Mouse (Mus musculus) forebrain, embryonic 11.5 days (tissue): ENCODE results near the gene Hcn1. TPM values are rescaled to one million over a fixed set of nuclear protein-coding genes. Genes with fewer than 3 reads are reported as not detected.

Experiments
- ATAC-seq: fragments of 200-750 bp; cut with Nextera tagmentation; replicated peaks from 2 replicates; pipeline ENCODE4 v1.8.0; 2017; ENCODE audit warnings: moderate TSS enrichment; ENCODE audit not compliant: low FRiP score
- DNase-seq: peaks from one replicate; pipeline ENCODE4 v3.0.0-alpha.2; 2017; ENCODE audit warnings: low spot score
- H3K27ac ChIP-seq: fragments of 300-500 bp; sonication (generic); 2 replicates; pipeline ENCODE4 v1.5.1; 2014; ENCODE audit warnings: low read depth, low read length
- H3K27me3 ChIP-seq: fragments of 300-500 bp; sonication (generic); 2 replicates; pipeline ENCODE4 v1.6.1; 2014; ENCODE audit warnings: mild to moderate bottlenecking, low read length, mixed read lengths; ENCODE audit not compliant: control insufficient read depth, insufficient read depth
- H3K36me3 ChIP-seq: fragments of 300-500 bp; sonication (generic); 2 replicates; pipeline ENCODE4 v1.6.1; 2014; ENCODE audit warnings: mild to moderate bottlenecking, low read length, moderate library complexity, mixed read lengths; ENCODE audit not compliant: control insufficient read depth, insufficient read depth
- H3K4me1 ChIP-seq: fragments of 300-500 bp; sonication (generic); replicated peaks from 2 replicates; pipeline ENCODE4 v1.6.1; 2014; ENCODE audit warnings: low read length, mixed read lengths; ENCODE audit not compliant: control insufficient read depth, insufficient read depth
- H3K4me2 ChIP-seq: fragments of 300-500 bp; sonication (generic); 2 replicates; pipeline ENCODE4 v1.6.1; 2014; ENCODE audit warnings: low read depth, mild to moderate bottlenecking, low read length, moderate library complexity, mixed read lengths; ENCODE audit not compliant: severe bottlenecking
- H3K4me3 ChIP-seq: fragments of 300-500 bp; sonication (generic); 2 replicates; pipeline ENCODE4 v1.5.1; 2014; ENCODE audit warnings: low read depth, low read length
- H3K9ac ChIP-seq: fragments of 300-500 bp; sonication (generic); 2 replicates; pipeline ENCODE4 v1.6.1; 2014; ENCODE audit warnings: low read length
- H3K9me3 ChIP-seq: fragments of 300-500 bp; sonication (generic); 2 replicates; pipeline ENCODE4 v1.6.1; 2016; ENCODE audit warnings: low read length, mixed read lengths; ENCODE audit not compliant: control insufficient read depth
- WGBS: fragments of 180-500 bp; shearing (Covaris S2); extraction: QIAGEN DNeasy Blood & Tissue Kit; methylation state at CpG from one replicate; pipeline ENCODE4 v1.1.7; 2014; 5-methylcytosine and 5-hydroxymethylcytosine counted together
- polyA plus RNA-seq: library from polyadenylated mRNA; unstranded; fragments of >200 nt; fragmentation: Nextera tagmentation; extraction: Ambion mirVana; gene quantifications from 2 replicates; pipeline ENCODE4 v1.2.1, GENCODE M21; 2014

Hcn1 gene
- polyA plus RNA-seq: 0.03 and 0.07 TPM in 2 replicates

DNA sequence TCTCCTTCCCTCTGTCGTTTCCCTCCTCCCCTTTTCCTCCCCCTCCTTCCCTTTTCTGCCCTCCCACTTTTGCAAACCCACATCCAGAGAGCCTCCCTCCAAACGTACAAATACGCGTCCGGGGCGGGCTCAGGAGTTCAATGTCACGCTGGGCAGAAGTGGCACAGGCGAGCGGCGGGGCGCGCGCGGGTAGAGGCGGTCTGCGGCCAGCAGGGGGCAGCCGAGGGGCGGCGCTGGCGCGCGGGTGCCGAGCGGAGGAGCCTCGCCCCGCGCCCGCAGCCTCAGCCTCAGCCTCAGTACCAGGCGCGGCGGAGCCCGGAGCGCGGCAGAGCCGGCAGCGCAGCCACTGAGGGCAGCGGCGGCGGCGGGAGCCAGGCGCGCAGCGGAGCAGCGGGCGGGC lies at the start of gene Hcn1:
Gene Hcn1, plus strand, starts transcription at position 140 of the 400 bp plus-strand sequence.
- Histone ChIP-seq H3K4me2 (peak within 1 kb of the TSS; percentile 85), H3K4me1 (0 out of 2 replicates have a peak, but pooled peaks cover 3% of the 10 kb centered on the region), H3K9me3 (no peaks in the 10 kb centered on the region), H3K36me3 (no peaks in the 10 kb centered on the region), H3K9ac (peak within 1 kb of the TSS; percentile 35), H3K27me3 (peaks cover 13% of the 10 kb centered on the region), H3K27ac (no peak within 1 kb of the TSS), H3K4me3 (peak within 1 kb of the TSS; percentile 56)
- peak; percentile 92 for DNase-seq
- WGBS: under 1% methylated on average over 38 of the region's 45 CpGs
- ATAC-seq: peak; percentile 99

GRCm38 (mm10) chr13:117567251-117567650 lies 34.9 kb upstream of the Hcn1 start:
- no peaks in the 10 kb centered on the region for H3K27me3 ChIP-seq
- ATAC-seq (no peak), DNase-seq (no peak)
- no peaks in the 10 kb centered on the region for H3K4me1 ChIP-seq
- no peaks in the 10 kb centered on the region for H3K36me3 ChIP-seq
- no peaks in the 10 kb centered on the region for H3K9me3 ChIP-seq
- H3K4me2 ChIP-seq: no peak overlapping the region
- WGBS: 92% methylated on average over 8 of the region's 8 CpGs
- no peak overlapping the region for H3K27ac ChIP-seq
- H3K9ac ChIP-seq: no peak overlapping the region
- H3K4me3 ChIP-seq: no peak overlapping the region

- no peak for DNase-seq
- H3K27me3 ChIP-seq: no peaks in the 10 kb centered on the region
- H3K9me3 ChIP-seq: no peaks in the 10 kb centered on the region
- peak; percentile 42 for ATAC-seq
- H3K4me3 ChIP-seq: no peak overlapping the region
- H3K4me1 ChIP-seq: no peaks in the 10 kb centered on the region
- no peak overlapping the region for H3K27ac ChIP-seq
- H3K9ac ChIP-seq: no peak overlapping the region
- WGBS: 30% methylated on average over 3 of the region's 3 CpGs
- H3K4me2 ChIP-seq: no peak overlapping the region
- no peaks in the 10 kb centered on the region for H3K36me3 ChIP-seq
These were observed 30.4 kb upstream of the Hcn1 start for GRCm38 (mm10) chr13:117571747-117572146.

GRCm38 (mm10) chr13:117594494-117595182 lies 7.5 kb upstream of the Hcn1 start:
- no peak for DNase-seq
- H3K27ac ChIP-seq: no peak overlapping the region
- no peaks in the 10 kb centered on the region for H3K36me3 ChIP-seq
- H3K9me3 ChIP-seq: no peaks in the 10 kb centered on the region
- H3K4me2 ChIP-seq: no peak overlapping the region
- H3K4me3 ChIP-seq: no peak overlapping the region
- no peaks in the 10 kb centered on the region for H3K4me1 ChIP-seq
- 59% methylated on average over 10 of the region's 10 CpGs for WGBS
- no peak overlapping the region for H3K9ac ChIP-seq
- no peaks in the 10 kb centered on the region for H3K27me3 ChIP-seq
- no peak for ATAC-seq

DNA sequence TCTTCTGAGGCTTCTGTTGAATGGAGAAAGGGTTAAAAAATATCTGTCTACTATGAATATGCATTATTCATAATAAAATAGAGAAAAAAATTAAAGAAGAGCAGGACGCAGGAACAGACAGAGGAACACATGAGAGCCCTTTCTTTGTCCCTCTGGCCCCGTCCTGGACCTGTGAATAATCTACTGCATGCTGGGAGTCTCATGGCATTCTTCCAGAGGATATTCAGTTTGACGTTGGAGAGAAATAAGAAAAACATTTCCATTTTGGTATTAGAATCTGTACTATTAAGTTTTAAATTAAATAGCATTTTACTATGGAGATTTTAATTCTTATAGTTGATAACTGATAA lies 7.0 kb upstream of the Hcn1 start:
- 30% methylated on average over 3 of the region's 3 CpGs for WGBS
- H3K36me3 ChIP-seq: no peaks in the 10 kb centered on the region
- no peaks in the 10 kb centered on the region for H3K4me1 ChIP-seq
- no peaks in the 10 kb centered on the region for H3K9me3 ChIP-seq
- no peak overlapping the region for H3K9ac ChIP-seq
- no peak overlapping the region for H3K4me2 ChIP-seq
- DNase-seq (no peak), ATAC-seq (no peak)
- no peak overlapping the region for H3K27ac ChIP-seq
- H3K4me3 ChIP-seq: no peak overlapping the region
- no peaks in the 10 kb centered on the region for H3K27me3 ChIP-seq

- H3K9me3 ChIP-seq: no peaks in the 10 kb centered on the region
- no peak overlapping the region for H3K9ac ChIP-seq
- no peak overlapping the region for H3K27ac ChIP-seq
- peaks cover 13% of the 10 kb centered on the region for H3K27me3 ChIP-seq
- H3K36me3 ChIP-seq: no peaks in the 10 kb centered on the region
- no peak overlapping the region for H3K4me3 ChIP-seq
- H3K4me2 ChIP-seq: no peak overlapping the region
- WGBS: 58% methylated on average over 9 of the region's 9 CpGs
- DNase-seq: no peak
- no peak for ATAC-seq
- 0 out of 2 replicates have a peak, but pooled peaks cover 3% of the 10 kb centered on the region for H3K4me1 ChIP-seq
These were observed 672 bp upstream of the Hcn1 start for GRCm38 (mm10) chr13:117601331-117601965.

- DNase-seq (peak; percentile 77), ATAC-seq (peak; percentile 82)
- Histone ChIP-seq H3K9ac (peak overlapping the region; percentile 35), H3K27me3 (peaks cover 13% of the 10 kb centered on the region), H3K36me3 (no peaks in the 10 kb centered on the region), H3K4me1 (0 out of 2 replicates have a peak, but pooled peaks cover 3% of the 10 kb centered on the region), H3K4me2 (peak overlapping the region; percentile 85), H3K27ac (no peak overlapping the region), H3K4me3 (peak overlapping the region; percentile 56), H3K9me3 (no peaks in the 10 kb centered on the region)
- 1% methylated on average over 61 of the region's 62 CpGs for WGBS
These were observed 668 bp downstream of the Hcn1 start for GRCm38 (mm10) chr13:117602617-117603358.

DNA sequence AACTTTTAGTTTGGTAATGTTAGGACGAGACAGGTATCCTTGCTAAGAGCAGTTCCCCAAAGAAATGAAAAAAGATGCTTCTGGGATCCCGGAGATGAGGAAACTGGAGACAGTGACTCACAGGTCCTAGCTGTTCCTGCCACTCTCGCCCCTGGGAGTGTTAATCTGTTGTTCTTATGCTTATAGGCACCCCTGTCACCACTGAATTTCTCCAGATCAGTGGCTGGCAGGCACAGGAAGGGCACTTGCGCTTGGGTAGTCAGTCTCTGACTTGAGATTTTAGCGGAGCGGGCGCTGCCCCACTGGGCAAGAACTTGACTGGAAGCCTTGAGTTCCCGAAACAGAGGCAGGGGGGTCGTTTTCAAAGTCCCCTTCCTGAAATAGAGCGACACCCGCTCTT lies 1.3 kb downstream of the Hcn1 start:
- no peak overlapping the region for H3K9ac ChIP-seq
- ATAC-seq (no peak), DNase-seq (no peak)
- H3K36me3 ChIP-seq: no peaks in the 10 kb centered on the region
- peaks cover 13% of the 10 kb centered on the region for H3K27me3 ChIP-seq
- 0 out of 2 replicates have a peak, but pooled peaks cover 3% of the 10 kb centered on the region for H3K4me1 ChIP-seq
- H3K27ac ChIP-seq: no peak overlapping the region
- H3K4me3 ChIP-seq: no peak overlapping the region
- no peaks in the 10 kb centered on the region for H3K9me3 ChIP-seq
- H3K4me2 ChIP-seq: peak overlapping the region; percentile 85; the same call in 1 of the 2 replicates
- 13% methylated on average over 11 of the region's 11 CpGs for WGBS
